Mouse (Mus musculus) thymus, postnatal 14 days (tissue): ENCODE measurements around the gene Ushbp1.
"Not testable (repeated sequence)": the region's sequence is repeated elsewhere in the genome, so short reads cannot be mapped to it uniquely, and the experiment has no call there.

Source experiments
- DNase-seq: peaks from one replicate; pipeline ENCODE4 v3.0.0; 2021

Gene Ushbp1

DNA sequence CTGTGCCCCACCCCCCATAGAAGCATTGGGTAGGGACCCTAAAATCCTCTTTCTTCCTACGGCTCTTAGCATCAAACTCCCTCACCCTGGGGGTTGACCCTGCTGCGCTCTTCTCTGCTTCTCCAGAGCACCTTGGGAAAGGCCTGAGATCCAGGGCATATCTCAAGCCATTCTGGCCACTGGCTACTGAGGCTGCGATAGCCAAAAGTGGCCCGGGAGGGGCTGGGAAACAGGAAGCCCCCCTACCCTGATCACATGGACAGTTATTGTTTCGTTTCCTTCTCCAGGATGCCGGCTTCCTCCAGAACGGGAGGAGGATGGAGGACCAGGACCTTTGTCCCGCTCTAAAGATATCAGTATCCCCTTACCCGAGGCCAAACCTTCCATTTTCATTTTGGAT, at the start of gene Ushbp1:
Ushbp1 (minus strand) TSS at position 174 of the 400 bp plus-strand sequence.
- DNase-seq, result no peak

DNA sequence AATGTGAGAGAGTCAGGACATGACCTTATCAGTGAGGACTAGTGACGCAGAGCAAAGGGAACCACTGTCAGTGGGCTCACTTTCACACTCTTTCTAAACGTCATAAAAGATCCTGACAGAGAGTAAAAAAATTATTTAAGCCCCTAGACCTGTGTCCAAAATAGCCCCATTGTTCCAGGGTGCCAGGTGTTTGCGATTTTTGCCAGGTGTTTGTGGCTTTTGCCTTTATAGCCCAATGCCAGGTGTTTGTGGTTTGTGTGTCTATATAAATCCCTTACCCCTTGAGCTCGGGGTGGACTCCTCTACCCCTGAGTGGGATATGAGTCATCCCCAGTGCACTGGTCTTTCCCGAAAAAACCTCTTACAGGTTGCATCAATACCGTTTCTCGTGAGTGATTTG, 49.5 kb upstream of the Ushbp1 start:
- DNase-seq, result no peak

DNA sequence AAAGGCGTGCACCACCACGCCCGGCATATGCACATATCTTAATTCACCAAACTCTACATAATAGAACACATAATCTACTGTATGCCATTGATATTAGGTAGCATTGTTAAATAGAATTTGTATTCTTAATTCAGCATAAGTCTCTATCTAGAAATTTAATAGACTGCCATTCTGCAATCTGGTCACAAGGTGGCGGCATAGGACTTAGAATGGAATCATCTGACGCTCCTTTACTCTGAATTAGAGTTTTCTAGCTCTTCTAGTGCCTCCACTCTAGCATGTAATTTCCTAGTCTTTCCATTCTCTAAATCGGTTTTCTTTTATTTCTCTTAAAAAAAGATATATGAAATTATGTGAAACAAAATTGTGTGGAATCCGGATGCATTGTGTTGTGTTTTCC, 45.8 kb upstream of the Ushbp1 start:
- peak; percentile 68 for DNase-seq

DNA sequence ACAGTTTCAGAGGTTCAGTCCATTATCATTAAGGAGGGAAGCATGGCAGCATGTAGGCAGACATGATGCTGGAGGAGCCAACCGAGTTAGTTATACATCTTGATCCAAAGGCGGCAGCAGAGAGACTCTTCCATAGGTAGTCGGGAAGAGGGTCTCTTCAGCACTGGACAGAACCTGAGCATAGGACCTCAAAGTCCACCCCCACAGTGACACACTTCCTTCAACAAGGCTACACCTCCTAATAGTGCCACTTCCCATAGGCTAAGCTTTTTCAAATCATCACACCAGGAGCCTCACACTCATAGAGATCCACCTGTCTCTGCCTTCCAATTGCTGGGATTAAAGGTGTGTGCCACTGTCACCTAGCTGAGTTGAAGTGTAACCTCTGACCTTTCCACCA, 41.4 kb upstream of the Ushbp1 start:
- no peak for DNase-seq

DNA sequence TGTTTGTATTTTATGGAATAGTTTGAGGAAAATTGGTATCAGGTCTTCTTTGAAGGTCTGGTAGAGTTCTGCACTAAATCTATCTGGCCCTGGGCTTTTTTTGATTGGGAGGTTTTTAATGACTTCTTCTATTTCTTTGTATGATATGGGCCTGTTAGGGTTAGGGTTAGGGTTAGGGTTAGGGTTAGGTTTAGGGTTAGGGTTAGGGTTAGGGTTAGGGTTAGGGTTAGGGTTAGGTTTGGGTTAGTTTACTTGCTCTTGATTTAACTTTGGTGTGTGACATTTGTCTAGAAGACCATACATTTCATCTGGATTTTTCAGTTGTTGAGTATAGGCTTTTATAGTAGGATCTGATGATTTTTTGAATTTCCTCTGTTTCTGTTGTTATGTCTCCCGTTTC, 37.3 kb upstream of the Ushbp1 start:
- not testable (repeated sequence) for DNase-seq

DNA sequence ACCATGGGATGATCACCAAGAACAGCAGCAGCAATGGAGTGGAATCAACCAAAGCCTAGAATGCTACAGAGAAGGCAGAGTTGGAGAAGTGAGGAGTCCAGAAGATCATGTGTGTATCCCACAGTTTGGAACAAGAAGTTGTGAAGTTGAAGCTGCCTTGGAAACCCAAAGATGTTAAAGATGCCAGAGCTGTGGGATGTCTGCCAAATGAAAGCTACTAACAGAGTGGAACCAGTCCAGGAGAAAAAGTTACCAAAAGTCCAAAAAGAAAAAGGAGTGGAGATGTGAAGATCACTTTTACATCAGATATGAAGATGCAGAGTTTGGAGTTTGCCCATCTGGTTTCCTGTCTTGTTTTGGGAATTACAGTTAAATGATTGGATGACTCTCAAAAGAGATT, 26.5 kb upstream of the Ushbp1 start:
- no peak for DNase-seq

DNA sequence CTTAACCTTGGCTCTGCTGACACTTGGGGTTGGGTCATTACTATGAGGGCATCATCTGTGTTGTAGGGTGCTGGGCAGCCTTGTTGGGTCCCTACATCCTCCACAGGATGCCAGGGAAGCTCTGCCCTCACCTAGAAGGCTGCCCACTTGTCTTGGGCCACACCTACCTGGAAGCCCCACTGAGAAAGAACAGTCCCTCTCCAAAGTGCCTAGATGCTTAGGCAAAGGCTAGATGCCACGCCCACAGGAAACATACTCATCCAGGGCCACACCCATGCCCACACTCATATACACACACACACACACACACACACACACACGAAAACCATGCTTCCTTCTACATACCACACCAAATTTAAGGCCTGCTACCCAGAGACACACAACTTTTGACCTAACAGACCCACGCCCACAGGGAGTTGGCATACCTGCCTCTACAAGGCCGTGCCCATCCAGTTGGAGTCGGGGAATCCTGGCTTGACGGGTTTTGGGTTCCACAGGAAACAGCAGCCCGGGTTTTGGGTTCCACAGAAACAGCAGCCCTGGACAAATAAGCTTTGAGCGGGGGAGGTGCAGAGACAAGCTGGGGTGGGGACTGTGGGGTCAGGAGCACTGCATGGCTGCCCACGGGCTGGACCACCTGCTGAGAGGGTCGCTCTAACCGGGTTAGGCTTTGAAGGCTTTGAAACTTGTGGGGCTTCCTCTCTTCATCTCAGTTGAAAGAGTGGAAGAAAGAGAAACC, 16.1 kb upstream of the Ushbp1 start:
- DNase-seq, result peak; percentile 43

DNA sequence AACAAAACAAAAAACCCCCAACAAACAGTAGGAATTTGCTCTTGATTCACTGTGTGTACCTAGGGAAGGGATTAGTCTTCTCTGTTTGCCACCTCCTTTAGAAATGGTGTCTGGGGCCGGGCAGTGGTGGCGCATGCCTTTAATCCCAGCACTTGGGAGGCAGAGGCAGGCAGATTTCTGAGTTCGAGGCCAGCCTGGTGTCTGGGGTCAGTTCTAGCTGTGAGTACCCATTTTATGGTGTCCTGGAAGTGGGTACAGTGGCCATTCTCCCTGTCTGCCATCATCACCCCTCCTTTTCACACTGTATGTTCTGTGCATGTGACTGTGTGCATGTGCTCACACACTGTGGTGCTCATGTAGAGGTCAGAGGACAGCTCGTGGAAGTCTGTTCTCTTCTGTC, 12.6 kb upstream of the Ushbp1 start:
- DNase-seq, result no peak

DNA sequence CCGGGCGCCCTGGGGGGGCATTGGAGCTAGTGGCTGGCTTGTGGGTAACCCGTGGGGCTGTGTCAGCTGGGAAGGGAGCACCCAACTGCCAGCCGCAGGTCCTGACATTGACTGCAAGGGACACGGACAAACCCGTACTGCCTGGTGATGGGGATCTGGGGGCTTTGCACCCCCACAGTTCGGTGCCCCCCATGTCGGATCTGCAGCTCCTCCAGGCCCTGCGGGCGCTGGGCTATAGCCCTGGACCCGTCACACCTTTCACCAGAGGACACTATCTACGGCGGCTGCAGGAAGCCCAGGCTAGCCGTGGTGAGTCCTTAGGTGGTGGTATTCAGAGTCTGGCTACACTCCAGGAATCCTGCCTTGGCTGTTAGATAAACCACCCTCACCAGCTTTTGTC, 11.8 kb upstream of the Ushbp1 start:
- no peak for DNase-seq

DNA sequence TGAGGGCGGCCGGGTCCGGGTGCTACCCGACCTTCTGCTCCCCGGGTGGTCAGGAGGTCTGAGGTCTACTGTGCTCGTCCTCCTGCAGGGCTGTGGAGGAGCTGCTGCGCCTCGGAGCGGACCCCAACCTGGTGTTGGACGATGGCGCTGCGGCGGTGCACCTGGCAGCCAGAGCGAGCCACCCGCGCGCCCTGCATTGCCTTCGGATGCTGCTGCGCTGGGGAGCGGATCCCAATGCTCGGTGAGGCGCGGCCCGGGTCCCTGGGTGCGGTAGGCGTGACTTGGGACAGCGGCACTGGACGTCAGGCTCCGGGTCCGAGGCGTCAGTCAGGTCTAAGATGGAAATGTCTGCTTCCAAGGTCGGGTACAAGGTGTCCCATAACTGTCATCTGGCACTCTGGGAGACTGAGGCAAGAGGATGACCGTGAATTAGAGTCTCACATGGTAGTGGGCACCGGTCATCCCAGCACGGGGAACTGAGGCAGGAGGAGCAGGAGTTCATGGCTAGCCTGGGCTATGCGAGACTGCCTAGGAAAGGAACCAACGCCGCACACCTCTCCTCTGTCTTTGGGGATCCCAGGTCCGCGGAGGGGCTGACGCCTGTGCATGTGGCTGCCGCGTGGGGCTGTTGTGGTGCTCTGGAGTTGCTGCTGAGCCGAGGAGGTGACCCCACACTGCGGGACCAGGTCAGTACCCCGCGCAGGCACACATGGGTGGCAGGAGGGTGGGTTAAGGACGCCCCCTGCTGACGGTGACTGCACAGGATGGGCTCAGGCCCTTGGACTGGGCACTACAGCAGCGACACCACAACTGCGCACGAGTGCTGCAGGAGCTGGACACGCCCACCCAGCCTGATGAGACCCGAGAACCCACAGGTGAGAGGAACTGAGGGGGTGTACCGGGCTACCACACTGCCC, 10.8 kb upstream of the Ushbp1 start:
- DNase-seq, result peak; percentile 71

DNA sequence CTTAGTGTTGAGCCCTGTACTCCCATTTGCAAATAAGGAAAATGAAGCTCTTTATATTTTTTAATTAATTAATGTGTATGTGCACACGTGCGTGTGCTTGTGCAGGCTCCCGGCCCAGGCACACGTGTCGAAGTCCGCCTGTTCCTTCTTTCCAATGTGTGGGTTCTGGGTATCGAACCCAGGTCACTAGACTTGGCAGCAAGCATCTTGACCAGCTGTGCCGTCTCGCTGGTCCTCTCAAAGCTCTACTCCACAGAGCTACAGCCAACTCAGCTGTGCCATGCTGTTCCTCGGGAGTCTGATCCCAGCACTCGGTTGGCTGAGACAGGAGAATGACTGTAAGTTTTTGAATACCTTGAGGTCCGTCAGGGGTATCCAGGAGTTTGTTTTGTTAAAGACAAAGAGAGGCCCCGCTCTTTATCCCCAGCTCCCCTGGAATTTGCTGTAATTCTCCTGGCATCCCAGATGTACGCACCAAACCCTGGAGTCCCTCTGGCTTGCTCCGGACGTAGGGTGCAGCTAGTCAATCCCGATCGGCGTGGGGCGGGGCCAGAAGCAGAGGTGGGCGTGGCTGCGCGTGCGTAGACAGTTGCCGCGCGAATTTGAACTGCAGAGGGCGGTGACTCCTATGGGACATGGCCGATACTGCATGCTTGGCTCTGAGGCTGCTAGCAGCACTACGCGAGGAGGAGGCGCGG, 9.9 kb upstream of the Ushbp1 start, which contains the start of gene Ankle1:
Ankle1 (plus strand) TSS at position 610 of the 698 bp plus-strand sequence.
- peak; percentile 97 for DNase-seq

DNA sequence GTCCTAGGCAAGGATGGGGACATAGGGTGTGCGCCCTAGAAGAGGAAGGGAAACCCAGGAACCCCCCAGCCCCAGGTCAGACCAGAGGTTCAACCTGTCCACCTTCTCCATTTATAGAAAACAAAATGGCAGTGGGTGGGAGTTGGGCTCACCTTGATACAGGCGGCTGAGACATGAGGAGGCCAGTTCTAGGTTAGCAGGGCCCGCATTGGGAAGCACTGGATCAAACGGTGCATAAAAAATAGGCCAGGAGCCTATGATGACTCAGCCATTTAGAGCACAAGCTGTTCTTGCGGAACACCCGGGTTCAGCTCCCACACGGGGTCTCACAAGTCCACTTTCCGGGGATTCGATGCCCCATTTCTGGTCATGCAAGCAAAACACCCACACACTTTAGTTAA, 9.3 kb upstream of the Ushbp1 start:
- no peak for DNase-seq

DNA sequence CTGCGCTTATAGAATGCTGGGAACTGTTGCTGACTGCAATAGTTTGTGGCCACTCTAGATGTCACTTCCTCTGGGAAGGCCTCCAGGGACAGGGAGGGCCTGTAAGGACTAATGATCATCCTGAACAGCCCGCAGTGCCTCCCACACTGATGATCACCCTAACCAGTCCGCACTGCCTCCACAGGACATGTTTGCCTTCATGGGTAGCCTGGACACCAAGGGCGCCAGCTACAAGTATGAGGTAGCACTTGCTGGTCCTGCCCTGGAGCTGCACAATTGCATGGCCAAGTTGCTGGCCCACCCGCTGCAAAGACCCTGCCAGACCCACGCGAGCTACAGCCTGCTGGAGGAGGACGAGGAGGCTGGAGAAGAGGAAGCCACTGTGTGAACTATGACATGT, 8.4 kb upstream of the Ushbp1 start:
- DNase-seq, result no peak

DNA sequence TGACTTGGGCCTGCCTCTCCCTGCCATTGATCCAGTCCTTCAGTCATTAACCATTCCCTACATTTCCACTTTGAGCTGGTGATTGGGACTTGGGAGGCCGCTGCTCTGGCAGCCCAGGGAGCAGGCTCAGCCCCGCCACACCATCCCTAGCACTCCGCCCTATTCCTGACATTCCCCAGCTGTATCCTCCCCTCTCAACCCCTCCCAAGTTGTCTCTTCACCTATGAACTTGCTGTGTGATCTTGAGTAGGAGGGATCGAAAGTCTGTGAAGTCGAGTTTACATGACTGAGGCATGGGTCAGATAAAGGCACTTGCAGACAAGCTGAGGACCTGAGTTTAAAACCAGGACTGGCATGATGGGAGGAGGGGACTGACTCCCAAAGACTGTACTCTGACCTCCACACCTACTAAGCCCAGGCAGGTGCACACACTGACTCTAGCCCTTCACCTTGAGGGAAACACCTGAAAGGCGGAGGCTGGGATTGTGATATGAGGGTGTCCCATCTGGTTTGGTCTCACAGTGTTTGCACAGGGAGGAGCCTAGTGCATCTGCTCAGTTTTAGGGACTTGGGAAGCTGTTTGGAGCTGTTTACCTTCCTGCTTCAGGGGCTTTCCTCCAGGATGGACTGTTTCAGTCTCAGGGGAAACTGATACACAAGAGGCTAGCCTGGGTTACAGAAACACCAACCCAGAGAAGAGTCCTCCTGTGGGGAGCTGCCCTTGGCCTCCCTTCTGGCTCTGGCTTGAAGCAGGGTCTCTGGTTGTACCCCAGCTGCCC, 7.7 kb upstream of the Ushbp1 start:
- DNase-seq, result no peak

DNA sequence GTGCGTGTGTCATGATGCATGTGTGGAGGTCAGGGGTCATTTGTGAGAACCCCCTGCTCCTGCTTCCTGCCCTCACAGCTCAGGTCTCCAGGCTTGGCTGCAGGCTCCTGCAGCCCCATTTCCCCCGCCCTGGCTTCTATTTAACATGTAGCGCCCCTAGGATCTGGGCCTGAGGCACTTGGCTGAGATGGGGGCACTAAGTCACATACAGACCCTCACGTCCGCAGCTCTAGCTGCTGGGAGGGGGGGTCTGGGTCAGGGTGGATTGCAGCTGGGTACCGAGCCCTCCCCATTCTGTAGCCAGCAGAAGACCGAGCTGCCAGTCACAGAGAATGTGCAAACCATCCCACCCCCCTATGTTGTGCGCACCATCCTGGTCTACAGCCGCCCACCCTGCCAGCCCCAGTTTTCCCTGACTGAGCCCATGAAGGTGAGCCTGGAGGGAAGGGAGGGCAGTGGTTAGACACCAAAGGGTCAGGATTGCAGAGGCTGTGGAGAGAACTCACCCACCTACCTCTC, 6.9 kb upstream of the Ushbp1 start:
- no peak for DNase-seq

DNA sequence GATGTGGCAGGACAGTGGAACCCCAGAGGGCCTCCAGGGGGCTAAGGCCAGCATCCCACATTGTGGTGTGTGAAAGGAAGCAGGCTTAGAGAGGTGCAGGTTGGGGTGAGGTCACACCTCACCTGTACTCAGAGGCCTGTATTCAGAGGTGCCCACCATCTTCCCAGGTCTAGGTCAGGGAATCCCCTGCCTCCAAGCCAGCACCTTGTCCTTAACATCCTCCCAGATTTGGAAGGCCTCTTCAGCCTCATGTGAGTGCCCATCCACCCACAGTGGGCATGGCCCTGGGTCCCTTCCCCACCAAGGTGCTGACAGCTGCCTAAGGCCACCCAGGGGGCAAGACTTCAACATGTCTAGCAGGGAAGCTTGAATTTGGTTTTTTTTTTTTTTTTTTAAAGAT, 5.9 kb upstream of the Ushbp1 start:
- no peak for DNase-seq

DNA sequence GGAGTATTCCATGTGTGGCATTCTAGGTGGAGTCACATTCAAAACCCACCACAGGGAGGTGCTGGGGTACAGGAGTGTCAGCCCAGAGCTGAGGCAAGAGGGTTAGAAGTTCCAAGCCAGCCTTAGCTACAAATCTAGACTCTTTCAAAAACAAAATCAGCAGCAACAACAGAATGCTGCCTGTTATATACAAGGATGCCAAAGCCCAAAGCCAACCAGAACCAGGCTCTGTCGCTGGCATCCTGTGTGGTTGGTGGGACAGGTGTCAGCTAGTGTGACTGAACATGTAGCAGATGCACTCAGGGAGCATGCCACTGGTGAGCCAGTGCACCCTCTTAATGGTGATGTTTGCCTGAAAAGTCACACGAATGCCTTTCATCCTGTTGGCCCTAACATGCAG, 5.2 kb upstream of the Ushbp1 start:
- no peak for DNase-seq

DNA sequence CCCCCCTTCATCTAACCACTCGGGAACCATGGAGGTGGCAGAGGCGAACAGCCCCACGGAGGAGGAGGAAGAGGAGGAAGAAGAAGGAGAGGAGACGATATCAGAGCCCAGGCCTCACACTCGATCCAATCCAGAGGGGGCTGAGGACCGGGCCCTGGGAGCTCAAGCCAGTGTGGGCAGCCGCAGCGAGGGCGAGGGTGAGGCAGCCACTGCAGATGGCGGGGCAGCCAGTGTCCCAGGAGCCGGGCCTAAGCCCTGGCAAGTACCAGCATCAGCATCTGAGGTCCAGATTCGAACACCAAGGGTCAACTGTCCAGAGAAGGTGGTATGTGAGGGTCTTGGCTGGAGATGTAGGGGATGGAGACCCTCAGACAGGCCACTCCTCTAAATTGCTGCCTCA, 2.1 kb upstream of the Ushbp1 start:
- no peak for DNase-seq

DNA sequence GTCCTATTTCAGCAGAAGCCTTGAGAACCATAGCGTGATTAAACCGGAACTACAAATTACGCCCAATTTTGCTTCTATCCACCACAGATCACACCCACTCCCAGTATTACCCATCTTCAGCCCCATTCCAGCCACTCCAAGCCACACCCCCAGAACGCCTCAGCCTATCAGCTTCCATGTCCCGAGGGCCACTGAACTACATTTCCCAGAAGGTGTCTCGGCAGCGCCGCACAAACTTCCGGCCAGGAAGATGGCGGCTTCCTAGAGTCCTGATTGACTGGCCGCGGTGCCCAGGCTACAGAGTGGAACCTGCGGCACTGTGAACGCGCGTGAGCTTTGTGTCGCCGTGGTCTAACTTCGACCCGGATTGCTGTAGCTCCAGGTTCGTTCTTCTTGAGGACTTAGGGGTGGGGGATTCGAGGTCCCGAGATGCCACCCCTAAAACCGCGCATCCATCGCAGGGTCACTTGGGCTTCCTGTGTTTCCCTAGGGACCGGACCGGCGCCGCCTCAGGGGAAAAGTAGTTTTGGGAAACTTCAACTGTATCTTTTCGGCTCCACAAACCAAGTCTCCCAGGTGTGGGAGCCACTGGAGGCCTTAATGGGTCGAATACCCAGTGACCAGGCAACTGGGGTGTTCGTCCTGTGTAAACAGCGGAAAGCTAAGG, 1.2 kb upstream of the Ushbp1 start, which contains the start of gene Babam1:
Babam1 (plus strand) TSS at position 223 of the 667 bp plus-strand sequence.
- DNase-seq, result peak; percentile 91

DNA sequence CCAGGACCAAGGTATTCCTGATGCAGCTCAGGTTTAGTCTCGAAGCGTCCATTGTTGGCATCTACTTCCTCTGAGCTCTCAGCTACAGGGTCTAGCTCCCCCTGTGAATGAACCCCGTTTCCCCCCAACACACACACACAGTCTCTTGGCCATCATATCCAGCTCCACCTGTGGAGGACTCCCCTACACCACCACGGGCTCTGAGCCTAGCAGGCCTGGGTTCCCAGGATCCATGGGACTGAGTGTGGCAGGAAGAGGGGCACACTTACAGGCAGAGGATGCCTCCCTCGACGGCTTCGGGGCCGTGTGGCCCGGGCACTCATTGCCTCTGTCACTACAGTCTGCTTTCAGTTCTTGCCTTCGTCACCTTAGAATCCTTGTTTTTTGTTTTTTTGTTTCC, 531 bp downstream of the Ushbp1 start:
- DNase-seq, result no peak

DNA sequence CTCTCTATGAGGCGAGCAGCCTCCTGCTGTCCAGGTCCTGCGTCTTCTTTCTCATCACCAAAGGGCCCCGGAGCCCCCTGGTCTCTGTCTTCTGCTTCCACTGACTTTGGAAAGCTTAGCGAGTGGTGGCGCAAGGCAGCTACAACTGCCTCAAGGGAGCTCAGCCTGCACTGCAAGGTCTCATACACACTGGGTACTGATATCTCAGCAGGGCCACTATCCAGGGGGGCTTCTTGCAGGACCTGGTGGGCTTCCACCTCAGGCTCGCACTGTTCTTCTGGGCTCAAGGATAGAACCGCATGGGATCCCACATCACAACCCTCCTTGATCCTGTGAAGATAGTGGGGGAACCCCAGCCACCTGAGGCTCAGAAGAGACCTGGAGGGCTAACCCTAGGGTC, 1.1 kb downstream of the Ushbp1 start:
- DNase-seq, result no peak

DNA sequence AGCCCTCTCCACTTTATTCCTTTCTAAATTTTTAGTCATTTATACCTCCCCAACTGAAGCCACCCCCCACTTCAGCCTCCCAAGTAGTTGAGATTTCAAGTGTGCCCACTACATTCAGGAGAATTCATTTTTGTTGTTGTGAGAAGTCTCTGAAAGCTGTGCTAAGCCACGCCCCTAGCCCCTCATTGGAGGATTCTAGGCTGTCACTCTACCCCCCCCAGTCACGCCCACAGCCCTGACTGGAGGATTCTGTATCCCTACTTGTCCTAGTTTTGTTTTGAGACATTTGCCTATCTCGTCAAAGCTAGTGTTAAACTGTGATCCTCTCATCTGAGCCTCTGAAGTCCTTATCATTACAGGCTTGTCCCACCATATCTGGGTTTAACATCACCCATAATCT, 2.7 kb downstream of the Ushbp1 start:
- DNase-seq, result peak; percentile 36
